Mouse (Mus musculus) mature B cell (primary cell): ENCODE data around the gene Sae1.

Experiments
- in situ Hi-C: fragments of 300-500 bp; cut with MboI; formaldehyde crosslinking; loops from 2 replicates; pipeline ENCODE4 v1.14.3; 2019

Sae1 gene

GRCm38 (mm10) chr7:16387160-16388041 is at the start of gene Sae1:
Sae1 (minus strand) TSS chr7:16387806.
- in situ Hi-C loops = loop anchor here (10.0 kb wide), 1 partner anchor 47 kb away; no protein-coding TSS in a partner anchor

GRCm38 (mm10) chr7:16435088-16435487 is 47.5 kb upstream of the Sae1 start:
- in situ Hi-C loops = loop anchor here (10.0 kb wide), 1 partner anchor 50 kb away; the partner anchor contains the start of gene Sae1

GRCm38 (mm10) chr7:16433352-16433971 is 45.9 kb upstream of the Sae1 start:
- in situ Hi-C loops = loop anchor here (10.0 kb wide), 1 partner anchor 49 kb away; the partner anchor contains the start of gene Sae1

GRCm38 (mm10) chr7:16426129-16426729 is 38.6 kb upstream of the Sae1 start:
- in situ Hi-C loops = no loop called here

- in situ Hi-C loops = no loop called here
Observed at GRCm38 (mm10) chr7:16425721-16426120, 38.1 kb upstream of the Sae1 start.

GRCm38 (mm10) chr7:16423731-16424130 is 36.1 kb upstream of the Sae1 start:
- in situ Hi-C loops = no loop called here

- in situ Hi-C loops = no loop called here
Observed at GRCm38 (mm10) chr7:16422222-16422856, 34.7 kb upstream of the Sae1 start.

- in situ Hi-C loops = no loop called here
Observed at GRCm38 (mm10) chr7:16420493-16421118, 33.0 kb upstream of the Sae1 start.

- in situ Hi-C loops = no loop called here
Observed at GRCm38 (mm10) chr7:16418713-16419112, 31.1 kb upstream of the Sae1 start.

- in situ Hi-C loops = no loop called here
Observed at GRCm38 (mm10) chr7:16417141-16417771, 29.6 kb upstream of the Sae1 start.

GRCm38 (mm10) chr7:16415426-16415825 is 27.8 kb upstream of the Sae1 start:
- in situ Hi-C loops = no loop called here

GRCm38 (mm10) chr7:16412930-16413329 is 25.3 kb upstream of the Sae1 start:
- in situ Hi-C loops = no loop called here

- in situ Hi-C loops = no loop called here
Observed at GRCm38 (mm10) chr7:16412220-16412896, 24.8 kb upstream of the Sae1 start.

GRCm38 (mm10) chr7:16411100-16411499 is 23.5 kb upstream of the Sae1 start:
- in situ Hi-C loops = no loop called here

- in situ Hi-C loops = no loop called here
Observed at GRCm38 (mm10) chr7:16406978-16407377, 19.4 kb upstream of the Sae1 start.

GRCm38 (mm10) chr7:16405516-16406351 is 18.1 kb upstream of the Sae1 start:
- in situ Hi-C loops = no loop called here

- in situ Hi-C loops = no loop called here
Observed at GRCm38 (mm10) chr7:16405073-16405455, 17.5 kb upstream of the Sae1 start.

- in situ Hi-C loops = no loop called here
Observed at GRCm38 (mm10) chr7:16404315-16405072, 16.9 kb upstream of the Sae1 start.
